Mouse (Mus musculus) 3T3-L1 (cell line): ENCODE measurements around the gene Cpvl.

Experiments used
- DNase-seq: peaks from one replicate; pipeline ENCODE4 v3.0.0-alpha.2; 2015; ENCODE audit warnings: low read depth, low spot score

The Cpvl gene

DNA sequence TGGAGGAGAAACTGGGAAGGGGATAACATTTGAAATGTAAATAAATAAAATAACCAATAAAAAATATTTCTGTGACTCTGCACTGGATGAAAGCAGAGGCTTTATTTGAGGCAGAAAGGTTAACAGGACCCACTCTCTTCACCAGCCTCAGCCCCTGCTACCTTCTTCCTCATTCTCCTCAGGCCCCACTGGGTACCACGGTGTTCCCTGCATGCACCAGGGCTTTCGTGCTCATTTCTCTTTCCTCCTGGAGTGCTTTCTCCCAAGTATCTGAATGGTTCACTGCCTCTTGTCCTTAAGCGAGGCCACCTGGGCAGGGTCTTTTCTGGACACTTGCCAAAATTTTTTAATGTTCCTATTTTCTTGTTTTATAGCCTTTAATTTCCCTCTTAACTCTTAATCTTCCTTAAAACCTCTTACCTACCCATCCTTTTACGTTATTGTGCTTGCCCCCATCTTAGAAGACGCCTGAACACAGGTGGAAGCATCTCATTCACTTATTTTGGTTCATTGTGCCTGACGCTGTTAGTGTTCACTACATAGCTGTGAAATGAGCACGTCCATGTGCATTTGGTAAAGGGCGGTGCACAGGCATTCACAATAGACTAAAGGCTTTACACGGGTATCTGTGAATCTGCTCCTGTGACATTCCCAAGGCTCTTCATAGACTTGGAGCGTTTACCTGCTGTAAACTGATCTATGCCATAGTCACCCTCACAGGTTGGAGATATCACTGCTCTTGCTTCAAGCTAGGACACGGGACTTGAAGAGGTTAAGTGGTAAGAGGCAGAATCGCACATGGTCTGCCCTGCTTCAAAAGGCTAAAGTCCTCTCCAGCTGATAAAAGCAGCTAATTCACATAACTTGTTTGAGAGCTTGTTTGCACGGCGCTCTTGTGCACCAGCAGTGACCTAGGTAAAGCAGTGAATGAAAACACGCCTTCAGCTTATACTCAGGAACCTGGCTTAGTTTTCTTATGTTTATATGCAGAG, 41.0 kb downstream of the Cpvl start:
- no peak for DNase-seq

DNA sequence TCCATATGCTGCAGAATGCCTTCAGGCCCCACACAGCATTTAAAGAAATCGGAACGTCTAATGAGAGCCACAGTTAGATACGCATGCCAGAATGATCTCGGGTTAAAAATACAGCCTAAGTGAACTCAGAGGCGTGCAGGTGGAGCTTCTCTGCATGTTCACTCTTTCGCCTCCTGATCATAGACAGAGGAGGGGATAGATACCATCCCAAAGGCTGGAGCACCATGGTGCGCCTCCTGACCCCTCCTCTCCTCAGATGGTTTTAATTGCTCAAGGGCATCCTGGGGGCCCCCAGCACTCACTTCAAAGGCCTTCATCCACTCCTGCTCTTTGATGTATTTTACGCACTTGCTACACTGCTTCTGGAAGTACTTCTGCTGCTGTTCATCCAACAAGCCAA, 46.9 kb downstream of the Cpvl start:
- no peak for DNase-seq

DNA sequence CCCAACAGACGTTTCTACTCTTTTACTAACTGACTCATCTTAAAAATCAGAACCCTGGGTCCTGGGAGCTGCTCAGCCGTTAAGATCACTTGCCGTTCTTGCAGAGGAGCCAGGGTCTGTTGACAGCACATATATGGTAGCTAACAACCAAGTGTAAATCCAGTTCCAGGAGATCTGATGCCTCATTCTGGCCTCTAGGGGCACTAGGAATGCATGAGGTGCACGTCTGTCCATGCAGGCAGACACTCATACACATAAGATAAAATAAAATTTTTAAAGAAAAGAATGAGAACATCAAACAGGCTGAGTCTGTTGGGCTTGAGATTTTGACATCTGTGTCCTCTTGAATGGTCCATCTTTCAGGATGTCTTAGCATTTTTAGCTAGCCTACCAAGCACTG, 48.6 kb downstream of the Cpvl start:
- DNase-seq: peak; percentile 18

DNA sequence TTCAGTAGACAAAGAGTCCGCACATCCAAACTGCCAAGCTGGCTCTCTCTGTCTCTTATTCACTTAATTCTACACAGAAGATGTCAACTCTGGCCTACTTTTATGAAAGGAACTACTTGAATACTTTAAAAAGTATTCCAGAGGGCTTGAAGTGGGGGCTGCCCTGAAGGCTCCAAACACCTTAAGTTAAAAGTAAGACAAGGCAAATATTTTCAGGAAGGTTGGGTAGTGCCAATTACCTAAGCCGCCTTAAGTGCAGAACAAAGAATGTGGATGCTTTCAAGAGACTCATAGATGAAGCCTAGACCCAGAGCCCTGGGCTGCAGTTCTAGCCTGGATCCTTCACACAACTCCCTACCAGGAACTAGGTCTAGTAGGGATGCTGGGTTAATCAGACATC, 52.3 kb downstream of the Cpvl start:
- no peak for DNase-seq

DNA sequence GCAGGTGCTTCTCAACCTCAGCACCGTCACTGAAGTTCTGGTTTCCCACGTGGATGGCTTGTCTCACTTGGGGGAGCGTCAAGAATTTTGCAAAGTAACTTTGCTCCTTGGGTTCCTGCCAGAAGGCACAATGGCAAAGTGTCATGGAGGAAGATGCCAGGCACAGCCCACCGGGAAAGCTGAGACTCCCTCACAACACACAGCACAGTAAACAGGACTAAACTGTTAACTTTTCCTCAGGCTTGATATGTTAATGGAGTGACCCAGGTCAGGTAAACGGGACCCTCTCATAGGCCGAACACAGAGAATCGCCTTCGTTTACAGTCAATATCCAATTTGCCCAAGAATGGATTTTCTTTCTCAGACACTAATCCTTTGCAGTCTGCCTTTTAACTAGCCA, 53.3 kb downstream of the Cpvl start:
- DNase-seq: no peak

DNA sequence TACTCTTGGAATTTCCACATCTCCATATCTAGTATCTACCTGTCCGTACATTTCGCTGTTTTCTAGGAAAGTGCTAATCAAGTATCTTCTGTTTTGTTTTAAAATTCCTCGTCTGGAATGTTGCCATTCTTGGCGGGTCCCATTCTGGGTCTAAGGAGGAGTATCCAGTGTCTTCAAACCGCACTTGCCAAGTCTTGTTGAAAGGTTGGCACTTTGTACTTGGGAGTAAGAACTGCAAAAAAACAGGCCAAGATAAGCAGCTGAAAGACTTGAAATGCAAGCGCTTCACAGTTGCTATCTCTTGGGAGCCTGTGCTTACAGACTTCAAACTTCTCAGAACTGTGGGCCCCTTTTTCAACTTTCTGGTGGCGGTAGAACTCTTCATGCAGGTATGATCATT, 58.4 kb downstream of the Cpvl start:
- no peak for DNase-seq

DNA sequence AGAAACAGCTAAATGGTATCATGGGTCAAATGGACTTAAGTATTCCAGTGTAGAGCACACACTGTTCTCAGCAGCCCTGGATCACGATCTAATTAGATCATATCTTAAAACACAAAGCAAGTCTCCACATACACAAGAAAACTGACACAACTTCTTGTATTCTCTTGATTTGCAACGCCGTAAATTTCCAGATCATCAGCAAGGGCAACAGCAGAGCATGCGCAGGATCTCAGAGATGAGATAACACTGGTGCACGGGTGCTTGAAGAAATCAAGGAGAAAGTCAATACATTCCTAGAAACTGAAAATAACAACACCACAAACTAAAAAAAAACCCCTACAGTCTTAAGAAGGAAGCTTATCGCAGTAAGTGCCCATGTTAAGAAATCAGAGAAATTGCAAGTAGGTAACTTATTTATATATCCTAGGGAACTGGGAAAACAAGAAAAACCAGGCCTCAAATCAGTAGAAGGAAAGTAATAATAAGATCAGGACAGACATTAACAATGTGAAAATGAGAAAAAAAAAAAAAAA, 61.4 kb downstream of the Cpvl start:
- no peak for DNase-seq

DNA sequence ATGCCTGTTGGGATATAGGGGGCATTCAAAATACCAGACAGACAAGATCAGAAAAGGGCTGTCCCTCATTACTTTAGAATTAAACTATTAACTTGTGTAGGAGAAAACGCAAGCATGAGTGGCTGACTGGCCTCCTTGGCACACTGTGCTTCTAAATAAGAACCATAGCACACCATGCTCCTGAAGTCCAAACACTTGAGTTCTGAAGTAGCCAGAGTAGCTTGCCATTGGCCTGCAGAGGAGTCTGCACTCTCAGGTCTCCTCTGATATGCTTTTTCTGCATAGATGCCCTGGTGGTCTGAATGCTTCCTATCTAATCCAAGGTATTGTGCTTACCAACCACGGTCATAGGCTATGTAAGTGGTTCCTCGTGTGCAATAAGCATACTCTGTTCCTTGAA, 63.1 kb downstream of the Cpvl start:
- DNase-seq: no peak

DNA sequence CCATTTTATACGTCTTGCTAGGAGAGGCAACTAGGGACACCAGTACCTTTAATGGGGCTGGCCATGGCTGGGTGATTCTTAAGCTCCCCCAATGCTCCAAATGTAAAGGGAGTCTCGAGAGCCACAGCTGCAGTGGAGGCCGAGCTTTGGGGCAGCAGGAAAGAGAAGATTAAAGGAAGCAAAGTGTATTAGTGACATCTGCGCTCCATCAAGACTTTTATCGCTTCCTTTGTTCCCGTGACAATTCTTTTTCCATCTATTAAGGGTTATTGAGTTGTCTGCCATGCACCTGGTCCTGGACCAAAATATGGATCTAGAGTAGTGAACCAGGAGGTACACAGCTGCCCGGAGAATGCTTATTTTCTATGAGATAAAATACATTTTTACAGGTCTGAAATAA, 65.3 kb downstream of the Cpvl start:
- DNase-seq: no peak

DNA sequence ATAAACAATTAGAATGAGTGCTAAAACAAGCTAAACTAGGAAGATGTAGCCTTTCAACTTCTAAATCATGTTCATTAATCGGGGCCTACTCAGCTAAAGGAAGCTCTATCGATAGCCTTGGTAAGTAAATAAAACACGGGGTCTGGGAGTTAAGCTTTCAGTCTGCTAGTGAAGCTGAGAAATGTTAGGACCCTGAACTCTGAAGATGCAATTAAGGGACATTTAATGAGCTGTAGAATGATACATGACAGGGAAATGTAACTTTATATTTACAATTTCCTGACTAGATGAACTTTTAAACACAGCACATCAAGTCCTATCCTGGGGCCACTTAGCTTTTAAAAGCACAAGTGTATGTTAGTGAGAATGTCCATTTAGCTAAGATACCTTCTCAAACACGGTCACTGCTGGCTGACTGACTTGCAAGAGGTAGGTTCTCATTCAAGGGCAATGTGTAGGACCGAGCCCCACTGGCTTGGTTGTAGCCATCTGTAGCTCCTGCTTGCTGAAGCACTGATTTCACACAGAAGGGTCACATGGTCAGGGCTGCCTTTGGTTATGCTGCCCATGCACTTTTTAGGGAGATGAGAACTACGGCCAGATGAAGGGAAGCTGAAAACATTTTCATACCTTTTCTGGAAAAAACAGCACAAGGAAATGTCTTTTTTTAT, 66.2 kb downstream of the Cpvl start:
- DNase-seq: no peak

DNA sequence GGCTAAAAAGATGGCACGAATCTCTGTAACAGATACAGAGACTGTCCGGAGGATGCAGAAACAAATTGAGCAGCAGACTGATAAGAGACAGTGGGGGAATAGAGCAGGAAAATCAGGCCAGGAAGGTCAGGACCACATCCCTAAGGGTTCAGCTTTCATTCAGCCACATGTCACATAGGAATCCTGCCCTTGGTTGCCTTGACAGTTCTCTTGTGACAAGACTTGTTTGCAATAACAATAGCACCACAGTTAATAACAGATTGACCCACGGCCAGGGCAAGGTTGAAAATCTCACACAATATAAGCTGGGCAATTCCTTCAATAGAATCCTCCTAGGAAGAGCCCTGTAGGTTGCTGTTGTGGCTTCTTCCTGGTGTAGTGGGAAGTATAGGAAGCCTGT, 68.5 kb downstream of the Cpvl start:
- DNase-seq: no peak

DNA sequence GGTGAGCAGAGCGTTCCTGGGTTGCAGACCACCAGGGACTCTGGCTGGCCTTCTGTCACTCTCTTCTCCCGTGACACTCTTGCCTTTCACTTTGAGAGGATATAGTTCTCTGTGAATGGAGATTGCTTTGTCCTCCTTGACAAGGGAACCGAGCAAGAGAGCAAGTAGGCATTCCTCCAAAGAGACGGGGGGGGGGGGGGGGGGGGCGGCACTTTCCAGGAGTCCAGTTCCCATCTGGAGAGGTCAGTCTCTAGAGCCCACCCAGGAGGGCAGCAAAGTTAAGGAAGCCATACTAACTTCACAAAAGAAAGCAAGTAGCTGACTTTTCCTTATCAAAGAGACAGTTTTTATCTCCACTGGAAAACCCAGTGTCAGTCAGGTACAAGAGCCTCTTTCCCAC, 69.0 kb downstream of the Cpvl start:
- no peak for DNase-seq

DNA sequence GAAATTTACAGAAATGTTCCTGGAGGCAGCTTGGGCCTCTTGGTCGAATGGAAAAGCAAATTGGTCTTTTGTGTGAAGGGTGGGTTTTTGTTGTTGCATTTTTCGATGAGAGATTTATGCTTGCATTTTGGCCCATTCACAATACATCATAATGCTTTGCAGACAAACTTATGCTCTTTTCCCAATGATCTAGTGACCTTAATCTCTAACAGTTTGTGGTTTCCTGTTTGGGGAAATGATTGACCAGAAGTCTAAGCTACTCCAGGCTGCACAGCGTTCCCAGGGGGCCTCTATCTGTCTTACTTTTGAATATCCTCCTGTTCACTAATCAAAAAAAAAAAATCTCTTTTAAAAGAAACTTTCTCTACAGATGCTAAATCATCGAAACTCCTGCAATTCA, 71.6 kb downstream of the Cpvl start:
- peak; percentile 70 for DNase-seq

DNA sequence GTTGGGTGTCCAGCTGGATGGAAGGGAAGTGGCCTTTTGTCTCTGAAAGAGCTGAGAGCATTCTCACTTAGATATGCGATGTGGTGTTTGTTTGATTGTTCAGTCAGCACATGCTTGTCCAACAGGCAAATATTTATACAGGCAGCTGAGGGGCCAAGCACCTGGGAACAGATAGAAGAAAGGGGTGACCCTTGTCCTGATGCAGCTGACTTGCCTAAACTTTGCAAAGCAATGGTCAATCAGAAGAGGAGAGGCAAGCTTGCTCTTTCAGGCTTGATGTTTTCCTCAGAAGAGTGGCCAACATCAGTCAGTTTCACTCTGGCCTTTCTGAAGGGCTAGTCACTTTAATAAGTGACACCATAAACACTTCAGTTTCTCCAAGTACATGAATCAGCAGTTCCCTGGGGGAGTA, 72.4 kb downstream of the Cpvl start:
- peak; percentile 20 for DNase-seq

DNA sequence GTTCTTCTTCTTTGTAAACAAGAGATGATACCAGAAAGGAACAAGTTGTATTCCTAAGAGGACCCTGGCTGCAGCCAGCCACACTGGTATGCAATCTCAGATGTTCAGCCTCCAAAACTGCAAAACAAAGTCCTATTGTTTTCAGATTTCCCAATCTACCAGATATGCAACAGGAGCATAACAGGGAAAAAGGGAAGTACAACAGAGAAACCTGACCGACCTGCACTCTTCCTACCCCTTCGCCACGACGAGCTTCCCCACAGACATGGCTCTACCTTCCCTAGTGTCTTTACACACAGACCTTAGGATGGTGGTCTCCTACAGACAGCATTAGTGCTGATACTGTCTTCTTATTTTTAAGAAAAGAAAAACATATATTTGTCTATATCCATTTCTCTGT, 72.9 kb downstream of the Cpvl start:
- no peak for DNase-seq

DNA sequence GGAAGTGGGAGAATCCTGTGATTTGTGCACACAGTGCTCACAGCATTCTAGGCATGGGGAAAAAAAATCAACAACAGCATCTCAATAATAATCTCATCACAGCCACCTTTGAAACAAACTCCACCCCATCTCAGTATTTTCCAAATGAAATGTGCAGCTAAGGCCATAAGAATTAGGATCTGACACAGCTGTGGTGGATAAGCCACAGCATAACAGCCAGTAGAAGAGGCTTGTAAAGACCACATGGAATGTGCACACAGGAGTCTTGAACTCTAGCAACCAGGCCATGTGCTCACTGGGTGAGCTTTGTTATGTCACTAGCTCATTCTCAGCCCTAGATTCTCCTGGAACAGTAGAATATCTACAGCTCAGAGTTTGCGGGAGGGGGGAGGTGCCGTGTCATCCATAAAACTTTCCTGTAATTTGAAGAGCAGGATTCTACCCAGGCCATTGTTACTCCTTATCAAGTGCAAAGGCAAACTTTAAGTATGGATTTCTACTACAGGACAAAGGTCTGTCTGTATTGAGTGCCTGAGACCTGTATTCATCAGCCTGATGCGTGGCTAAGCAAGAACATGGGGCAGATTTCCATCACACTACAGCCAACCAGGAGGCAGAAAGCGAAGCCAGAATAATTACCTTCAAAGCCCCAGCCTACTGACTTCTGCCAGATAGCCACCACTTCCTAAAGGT, 73.6 kb downstream of the Cpvl start:
- DNase-seq: no peak

DNA sequence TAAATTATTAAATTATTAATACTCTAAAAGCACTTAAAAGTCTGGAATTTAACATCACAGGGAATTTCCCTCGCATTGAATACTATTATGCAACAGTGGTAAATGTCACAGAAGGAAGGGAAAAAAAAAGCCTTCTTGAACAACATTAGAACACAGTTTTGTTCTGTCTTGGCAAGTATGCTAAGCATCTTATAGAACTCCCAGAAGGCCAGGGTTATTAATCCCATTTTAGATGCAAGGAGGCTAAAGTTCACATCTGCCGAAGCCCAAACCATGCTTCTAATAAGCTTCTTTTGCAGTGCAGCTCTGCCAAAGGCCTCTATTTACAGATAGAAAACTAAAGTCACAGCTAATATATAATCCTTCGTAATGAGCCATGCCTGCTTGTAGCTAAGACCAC, 74.3 kb downstream of the Cpvl start:
- DNase-seq: no peak

DNA sequence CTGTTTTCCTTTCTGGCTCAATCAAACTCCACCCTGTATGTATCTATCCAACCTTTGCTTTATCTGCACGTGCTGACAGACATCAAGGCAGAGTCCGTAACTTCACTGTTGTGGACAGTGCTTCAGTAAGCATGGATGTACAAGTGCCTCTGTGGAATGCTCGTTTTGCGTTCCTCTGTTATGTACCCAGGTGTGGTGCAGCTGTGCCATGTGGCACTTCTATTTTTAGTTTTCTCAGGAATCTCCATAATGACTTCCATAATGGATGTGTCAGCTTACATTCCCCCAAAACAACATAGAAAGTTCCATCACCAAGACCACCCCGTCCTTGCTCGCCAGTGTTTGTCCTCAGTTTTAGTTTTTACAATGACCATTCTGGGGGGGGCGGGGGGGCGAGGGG, 76.7 kb downstream of the Cpvl start:
- DNase-seq: no peak

DNA sequence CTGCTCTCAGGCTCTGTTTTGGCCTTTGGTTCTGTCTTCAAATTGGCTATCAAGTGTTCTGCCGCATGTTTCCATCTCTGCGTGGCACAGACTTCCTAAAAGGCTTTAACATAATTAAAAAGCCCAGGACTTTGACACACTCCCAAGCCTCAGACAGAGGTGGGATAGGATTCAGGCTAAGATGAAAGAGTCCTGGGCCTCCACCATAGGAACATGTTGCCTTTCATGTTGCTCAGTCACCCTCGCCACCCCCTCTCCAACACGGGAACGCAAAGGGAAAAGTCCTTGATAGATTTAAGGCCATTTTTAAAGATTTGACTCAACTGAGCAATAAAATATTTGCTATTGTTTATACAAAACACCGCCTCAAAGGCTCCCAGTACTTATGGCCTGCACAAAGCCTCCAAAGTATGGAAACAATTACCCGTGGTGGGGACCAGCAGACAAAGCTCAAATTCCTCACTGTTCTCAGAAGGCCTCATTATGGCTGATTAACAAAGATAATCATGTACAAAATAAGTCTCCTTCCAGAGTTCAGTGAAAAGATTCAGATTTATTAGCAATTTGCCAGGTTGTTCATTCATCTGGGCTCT, 80.5 kb downstream of the Cpvl start:
- DNase-seq: no peak

DNA sequence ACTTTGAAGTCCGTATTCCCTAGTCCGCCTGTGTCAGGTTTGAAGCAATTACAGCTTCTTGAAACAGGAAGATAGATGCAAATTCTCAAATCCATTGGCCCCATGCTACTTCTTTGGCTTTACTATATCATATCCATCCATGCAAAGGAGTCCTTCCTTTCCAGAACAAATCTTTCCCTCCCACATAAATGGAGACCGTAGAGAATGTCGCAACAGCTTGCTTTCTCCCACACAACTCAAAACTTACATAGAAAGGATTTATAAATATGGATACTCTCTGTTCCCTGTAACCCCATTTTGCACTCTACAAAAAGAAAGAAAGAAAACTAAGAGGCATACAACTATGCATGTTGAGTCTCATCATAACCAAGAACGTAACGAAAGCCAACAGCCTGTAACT, 81.3 kb downstream of the Cpvl start:
- DNase-seq: no peak

DNA sequence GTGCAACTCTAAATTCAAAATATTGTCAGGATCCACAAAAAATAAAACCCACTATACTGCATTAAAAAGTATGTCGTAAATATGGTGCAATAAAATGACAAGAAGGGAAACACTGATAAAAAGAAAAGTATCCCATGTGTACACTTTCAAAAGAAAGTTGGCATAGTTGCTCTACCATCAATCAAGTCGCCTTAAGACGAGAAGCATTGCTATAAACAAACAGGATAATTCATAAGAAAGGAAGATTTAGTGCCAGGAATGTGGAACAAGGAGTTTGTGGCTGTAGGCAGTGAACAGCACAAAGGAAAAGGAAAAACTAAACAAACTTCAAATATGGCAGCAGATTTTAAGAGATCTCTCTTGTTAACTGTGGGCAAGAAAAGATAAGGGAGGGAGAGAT, 84.7 kb downstream of the Cpvl start:
- DNase-seq: peak; percentile 50

DNA sequence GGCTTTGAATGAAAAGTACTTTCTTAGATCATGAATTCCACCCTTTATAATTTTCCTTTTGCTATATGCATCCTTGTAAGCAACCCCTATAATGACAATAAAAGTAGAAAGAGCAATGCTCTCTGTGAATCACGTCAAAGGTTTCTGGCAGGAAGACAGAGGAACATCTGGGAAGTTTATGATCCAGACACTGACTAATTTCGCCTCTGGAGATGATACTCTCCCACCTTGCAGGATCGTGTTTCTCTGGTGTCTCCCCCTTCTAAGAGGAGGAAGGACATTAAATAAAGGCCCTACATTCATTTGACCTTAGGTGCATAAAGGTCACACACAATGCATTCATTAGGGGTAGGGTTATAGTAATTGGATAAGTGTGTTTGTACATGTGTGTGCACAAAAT, 87.4 kb downstream of the Cpvl start:
- no peak for DNase-seq
